Mouse (Mus musculus): ENCODE measurements at regions not wholly inside any gene's neighbourhood (a gene's known extent, or its start where the extent isn't known, plus 50 kb on each side); places are given as distances from the start of the nearest gene placed in this dataset.

DNA sequence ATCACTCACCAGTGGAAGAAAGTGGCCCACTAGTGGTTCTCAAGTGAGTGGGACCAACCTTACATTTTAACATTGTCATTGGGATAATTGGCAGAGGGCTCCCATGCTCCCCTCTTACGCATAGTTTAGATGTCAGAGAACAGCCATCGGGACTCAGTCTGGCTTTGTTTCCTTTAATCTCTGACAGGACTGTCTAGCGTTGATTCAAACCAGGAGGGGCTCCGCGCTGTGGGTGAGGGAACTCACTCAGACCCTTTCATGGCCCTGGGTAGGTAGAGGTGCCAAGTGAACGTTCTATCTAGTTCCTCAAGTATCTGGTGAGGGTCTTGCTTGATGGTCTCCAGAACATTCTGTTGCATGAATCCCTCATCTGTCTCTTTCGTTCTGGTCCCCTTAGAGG, 56.9 kb upstream of the Zfhx3 start:
- TF ChIP-seq POLR2A (IDR thresholded peaks at IDR 0.05; ENCODE audit: insufficient read depth, low read length) (no peak), CTCF (IDR thresholded peaks at IDR 0.05; ENCODE audit: low read depth, low read length) (no peak), EP300 (IDR thresholded peaks at IDR 0.05; ENCODE audit: insufficient read depth, low read depth, low read length) (no peak)
